Mouse (Mus musculus) bone marrow macrophage, adult 2 months (primary cell): ENCODE results near the gene Elmo1.

Experiments used
- CTCF ChIP-seq: IDR thresholded peaks from 2 replicates; pipeline ENCODE4 v1.5.1; 2012; ENCODE audit warnings: low read depth, mild to moderate bottlenecking, low read length, moderate library complexity
- POLR2A ChIP-seq: IDR thresholded peaks from 2 replicates; pipeline ENCODE4 v1.6.1; 2012; ENCODE audit warnings: mild to moderate bottlenecking, low read depth, low read length, borderline replicate concordance

DNA sequence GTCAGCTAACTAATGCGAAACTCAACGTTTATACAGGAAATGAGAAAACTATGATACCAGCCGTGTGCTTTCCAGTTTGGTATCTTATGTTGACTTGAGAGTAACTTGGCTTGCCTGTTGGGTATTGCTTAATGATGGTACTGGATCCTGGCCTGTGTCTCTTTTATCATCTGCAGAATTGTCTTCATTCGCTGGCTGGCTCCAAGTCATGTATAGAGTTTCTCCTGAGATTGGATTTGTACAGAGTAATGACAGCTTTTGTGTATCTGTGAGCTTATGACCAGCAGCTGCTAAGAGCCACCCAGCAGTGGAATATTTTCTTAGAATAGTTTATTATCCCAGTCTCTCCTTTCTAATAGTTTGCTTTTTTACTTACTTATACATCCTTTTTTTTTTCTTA lies 112.2 kb downstream of the Elmo1 start:
- no peak for TF ChIP-seq POLR2A
- no peak for TF ChIP-seq CTCF
